Mouse (Mus musculus): Measurements from ENCODE around the gene Ccdc57.
"Not testable (repeated sequence)": the region's sequence is repeated elsewhere in the genome, so short reads cannot be mapped to it uniquely, and the experiment has no call there.

Gene Ccdc57

GRCm38 (mm10) chr11:120902487-120903142 is 30.1 kb downstream of the Ccdc57 start:
- DNase-seq = no peak

- DNase-seq = no peak
Observed at GRCm38 (mm10) chr11:120901729-120902486, 30.8 kb downstream of the Ccdc57 start.

GRCm38 (mm10) chr11:120900276-120901244 is 32.1 kb downstream of the Ccdc57 start:
- DNase-seq = no peak

- no peak for DNase-seq
Observed at GRCm38 (mm10) chr11:120898114-120898548, 34.5 kb downstream of the Ccdc57 start.

GRCm38 (mm10) chr11:120895441-120895840 is 37.2 kb downstream of the Ccdc57 start:
- DNase-seq = no peak

- DNase-seq = no peak
Observed at GRCm38 (mm10) chr11:120894397-120894796, 38.3 kb downstream of the Ccdc57 start.

GRCm38 (mm10) chr11:120889216-120889615 is 43.5 kb downstream of the Ccdc57 start:
- no peak for DNase-seq

- DNase-seq = no peak
Observed at GRCm38 (mm10) chr11:120888718-120889117, 44.0 kb downstream of the Ccdc57 start.

GRCm38 (mm10) chr11:120887502-120887901 is 45.2 kb downstream of the Ccdc57 start:
- no peak for DNase-seq

GRCm38 (mm10) chr11:120886462-120886861 is 46.2 kb downstream of the Ccdc57 start:
- DNase-seq = no peak

- DNase-seq = no peak
Observed at GRCm38 (mm10) chr11:120883601-120884000, 49.1 kb downstream of the Ccdc57 start.

GRCm38 (mm10) chr11:120882931-120883330 is 49.7 kb downstream of the Ccdc57 start:
- DNase-seq = no peak

GRCm38 (mm10) chr11:120873206-120873605 is 59.5 kb downstream of the Ccdc57 start:
- DNase-seq = peak; percentile 7

- DNase-seq = no peak
Observed at GRCm38 (mm10) chr11:120871521-120871920, 61.2 kb downstream of the Ccdc57 start.

GRCm38 (mm10) chr11:120865816-120866215 is 66.9 kb downstream of the Ccdc57 start:
- DNase-seq = no peak

- DNase-seq = no peak
Observed at GRCm38 (mm10) chr11:120862819-120863218, 69.9 kb downstream of the Ccdc57 start.

GRCm38 (mm10) chr11:120855938-120856337 is 76.7 kb downstream of the Ccdc57 start:
- not testable (repeated sequence) for DNase-seq

- no peak for DNase-seq
Observed at GRCm38 (mm10) chr11:120853788-120854187, 78.9 kb downstream of the Ccdc57 start.

GRCm38 (mm10) chr11:120853158-120853557 is 79.5 kb downstream of the Ccdc57 start:
- no peak for DNase-seq

GRCm38 (mm10) chr11:120852083-120852935 is 80.4 kb downstream of the Ccdc57 start:
- no peak for DNase-seq

GRCm38 (mm10) chr11:120851582-120851981 is 81.1 kb downstream of the Ccdc57 start:
- no peak for DNase-seq

GRCm38 (mm10) chr11:120851132-120851531 is 81.5 kb downstream of the Ccdc57 start:
- DNase-seq = no peak
